Mouse (Mus musculus): ENCODE measurements around the gene Ankmy1. TPM values are rescaled to one million over a fixed set of nuclear protein-coding genes. Genes with fewer than 3 reads are reported as not detected.

Ankmy1 gene
- total and polyA plus RNA-seq, 2 experiments from 2014 or later, result 0.27 to 0.33 TPM

GRCm38 (mm10) chr1:92840231-92840890, 62.3 kb downstream of the Ankmy1 start:
- Histone ChIP-seq H3K9me3 (ENCODE audit: low read length) (no peaks in the 10 kb centered on the region), H3K27me3 (ENCODE audit: insufficient read depth, low read length) (no peaks in the 10 kb centered on the region), H3K27ac (ENCODE audit: low read depth, low read length) (no peak overlapping the region), H3K4me2 (ENCODE audit: low read depth) (no peak overlapping the region), H3K9ac (no peak overlapping the region), H3K4me1 (ENCODE audit: insufficient read depth) (0 out of 2 replicates have a peak, but pooled peaks cover 4% of the 10 kb centered on the region), H3K36me3 (ENCODE audit: insufficient read depth) (peaks cover 11% of the 10 kb centered on the region; the same call in 1 of the 2 replicates), H3K4me3 (ENCODE audit: low read depth, low read length) (no peak overlapping the region)
- WGBS, result 82% methylated on average over 8 of the region's 8 CpGs
- DNase-seq, result peak; percentile 54
- peak; percentile 62 for TF ChIP-seq CTCF (IDR thresholded peaks at IDR 0.05; ENCODE audit: low read depth)
- ATAC-seq, result peak; percentile 25; the same call in 1 of the 2 replicates

- no peak overlapping the region for H3K9ac ChIP-seq
Measured at GRCm38 (mm10) chr1:92839211-92839610, 63.5 kb downstream of the Ankmy1 start.

GRCm38 (mm10) chr1:92837931-92838833, 64.5 kb downstream of the Ankmy1 start:
- peaks cover 19% of the 10 kb centered on the region for H3K4me1 ChIP-seq (ENCODE audit: insufficient read depth)
- no peak overlapping the region for H3K4me3 ChIP-seq (ENCODE audit: low read depth, low read length)

More at GRCm38 (mm10) chr1:92839211-92839610, 63.5 kb downstream of the Ankmy1 start:
- ATAC-seq (no peak), DNase-seq (no peak)
- Histone ChIP-seq H3K4me2 (ENCODE audit: low read depth) (no peak overlapping the region), H3K36me3 (ENCODE audit: insufficient read depth) (peaks cover 14% of the 10 kb centered on the region; the same call in 1 of the 2 replicates), H3K27me3 (ENCODE audit: insufficient read depth, low read length) (no peaks in the 10 kb centered on the region), H3K4me3 (ENCODE audit: low read depth, low read length) (no peak overlapping the region), H3K27ac (ENCODE audit: low read depth, low read length) (no peak overlapping the region), H3K4me1 (ENCODE audit: insufficient read depth) (peaks cover 10% of the 10 kb centered on the region; the same call in 1 of the 2 replicates), H3K9me3 (ENCODE audit: low read length) (no peaks in the 10 kb centered on the region)
- no peak for TF ChIP-seq CTCF (IDR thresholded peaks at IDR 0.05; ENCODE audit: low read depth)
- WGBS, result 75% methylated on average over 7 of the region's 7 CpGs

DNA sequence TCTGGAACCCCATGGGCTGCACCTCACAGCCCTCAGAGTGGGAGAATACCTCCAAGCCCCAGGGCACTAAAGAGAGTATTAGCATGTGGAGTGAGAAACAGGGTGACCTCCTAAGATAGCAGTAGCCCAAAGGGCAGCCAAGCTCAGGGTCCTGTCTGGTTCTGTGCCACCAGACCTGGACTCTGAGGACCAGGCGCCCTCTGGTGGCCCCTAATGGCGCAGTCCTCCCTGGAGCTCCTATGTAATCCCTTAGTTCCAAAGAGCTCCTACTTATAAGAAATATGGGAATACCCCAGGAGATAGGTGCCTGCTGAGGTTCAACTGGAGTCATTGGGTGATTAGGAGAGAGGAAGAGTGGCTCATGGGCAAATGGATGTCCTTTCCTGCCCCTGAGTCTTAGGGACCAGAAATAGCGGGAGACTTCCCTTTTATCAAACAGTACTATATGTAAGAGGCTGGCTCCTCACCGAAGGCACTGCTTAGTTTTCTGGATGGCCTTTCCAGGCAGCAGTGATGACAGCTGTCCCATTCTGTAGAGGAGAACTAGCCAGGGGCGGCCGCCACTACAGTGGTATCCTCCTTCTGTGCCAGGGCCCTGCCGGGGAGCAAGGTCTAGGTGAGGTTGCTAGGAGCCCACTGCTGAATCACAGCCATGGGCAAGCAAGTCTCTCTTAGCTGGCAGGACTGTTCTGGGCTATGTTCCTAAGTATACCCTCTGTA, 68.6 kb downstream of the Ankmy1 start:
- Histone ChIP-seq H3K27me3 (ENCODE audit: insufficient read depth, low read length) (no peaks in the 10 kb centered on the region), H3K9me3 (ENCODE audit: low read length) (no peaks in the 10 kb centered on the region), H3K9ac (peak overlapping the region; percentile 31; the same call in 1 of the 2 replicates), H3K4me1 (ENCODE audit: insufficient read depth) (peaks cover 24% of the 10 kb centered on the region), H3K27ac (ENCODE audit: low read depth, low read length) (no peak overlapping the region), H3K36me3 (ENCODE audit: insufficient read depth) (peaks cover 14% of the 10 kb centered on the region; the same call in 1 of the 2 replicates), H3K4me2 (ENCODE audit: low read depth) (peak overlapping the region; percentile 61), H3K4me3 (ENCODE audit: low read depth, low read length) (peak overlapping the region; percentile 4; the same call in 1 of the 2 replicates)
- peak; percentile 91 for TF ChIP-seq CTCF (IDR thresholded peaks at IDR 0.05; ENCODE audit: low read depth)
- peak; percentile 90 for DNase-seq
- 31% methylated on average over 7 of the region's 7 CpGs for WGBS
- peak; percentile 38 for ATAC-seq

More at GRCm38 (mm10) chr1:92837931-92838833, 64.5 kb downstream of the Ankmy1 start:
- Histone ChIP-seq H3K27me3 (ENCODE audit: insufficient read depth, low read length) (no peaks in the 10 kb centered on the region), H3K27ac (ENCODE audit: low read depth, low read length) (no peak overlapping the region), H3K9me3 (ENCODE audit: low read length) (no peaks in the 10 kb centered on the region), H3K9ac (no peak overlapping the region), H3K4me2 (ENCODE audit: low read depth) (no peak overlapping the region), H3K36me3 (ENCODE audit: insufficient read depth) (peaks cover 14% of the 10 kb centered on the region; the same call in 1 of the 2 replicates)
- WGBS, result 41% methylated on average over 14 of the region's 14 CpGs
- ATAC-seq, result peak; percentile 10; the same call in 1 of the 2 replicates
- TF ChIP-seq CTCF (IDR thresholded peaks at IDR 0.05; ENCODE audit: low read depth), result no peak
- peak; percentile 52 for DNase-seq

GRCm38 (mm10) chr1:92832011-92833010, 70.4 kb downstream of the Ankmy1 start:
- Histone ChIP-seq H3K27ac (ENCODE audit: low read depth, low read length) (peak overlapping the region; percentile 92), H3K36me3 (ENCODE audit: insufficient read depth) (peaks cover 14% of the 10 kb centered on the region; the same call in 1 of the 2 replicates), H3K9me3 (ENCODE audit: low read length) (no peaks in the 10 kb centered on the region), H3K27me3 (ENCODE audit: insufficient read depth, low read length) (no peaks in the 10 kb centered on the region), H3K4me3 (ENCODE audit: low read depth, low read length) (peak overlapping the region; percentile 67), H3K4me2 (ENCODE audit: low read depth) (peak overlapping the region; percentile 61), H3K4me1 (ENCODE audit: insufficient read depth) (peaks cover 19% of the 10 kb centered on the region), H3K9ac (peak overlapping the region; percentile 93)
- ATAC-seq (peak; percentile 19), DNase-seq (peak; percentile 80)
- TF ChIP-seq CTCF (IDR thresholded peaks at IDR 0.05; ENCODE audit: low read depth), result peak; percentile 39
- 4% methylated on average over 62 of the region's 62 CpGs for WGBS
